Mouse (Mus musculus) liver, embryonic 12.5 days (tissue): ENCODE measurements around the gene Ccdc194. TPM values are rescaled to one million over a fixed set of nuclear protein-coding genes. Genes with fewer than 3 reads are reported as not detected.

Source experiments
- ATAC-seq: fragments of 200-750 bp; cut with Nextera tagmentation; 2 replicates; pipeline ENCODE4 v1.8.0; 2017; ENCODE audit warnings: moderate number of reproducible peaks, mild to moderate bottlenecking, moderate library complexity
- H3K27ac ChIP-seq: fragments of 300-500 bp; sonication (generic); 2 replicates; pipeline ENCODE4 v1.5.1; 2016; ENCODE audit warnings: mild to moderate bottlenecking
- H3K27me3 ChIP-seq: fragments of 300-500 bp; sonication (generic); replicated peaks from 2 replicates; pipeline ENCODE4 v1.6.1; 2016; ENCODE audit warnings: mild to moderate bottlenecking, moderate library complexity
- H3K36me3 ChIP-seq: fragments of 300-500 bp; sonication (generic); 2 replicates; pipeline ENCODE4 v1.6.1; 2016; ENCODE audit warnings: mild to moderate bottlenecking, moderate library complexity
- H3K4me1 ChIP-seq: fragments of 300-500 bp; sonication (generic); 2 replicates; pipeline ENCODE4 v1.6.1; 2016
- H3K4me2 ChIP-seq: fragments of 300-500 bp; sonication (generic); 2 replicates; pipeline ENCODE4 v1.6.1; 2016; ENCODE audit warnings: mild to moderate bottlenecking, moderate library complexity
- H3K4me3 ChIP-seq: fragments of 300-500 bp; sonication (generic); 2 replicates; pipeline ENCODE4 v1.5.1; 2016; ENCODE audit warnings: mild to moderate bottlenecking, moderate library complexity
- H3K9ac ChIP-seq: fragments of 300-500 bp; sonication (generic); 2 replicates; pipeline ENCODE4 v1.6.1; 2016; ENCODE audit warnings: mild to moderate bottlenecking, moderate library complexity
- H3K9me3 ChIP-seq: fragments of 300-500 bp; sonication (generic); replicated peaks from 2 replicates; pipeline ENCODE4 v1.6.1; 2016; ENCODE audit warnings: mild to moderate bottlenecking, moderate library complexity
- WGBS: fragments of 180-500 bp; shearing (Covaris S2); methylation state at CpG from one replicate; pipeline ENCODE4 v1.1.7; 2016; ENCODE audit not compliant: insufficient replicate concordance; 5-methylcytosine and 5-hydroxymethylcytosine counted together
- polyA plus RNA-seq: library from polyadenylated mRNA; unstranded; fragments of >200 nt; fragmentation: Nextera tagmentation; extraction: Ambion mirVana; gene quantifications from 2 replicates; pipeline ENCODE4 v1.2.1, GENCODE M21; 2016

The Ccdc194 gene
- polyA plus RNA-seq, 1 experiment from 2014 or later = 0.30 TPM

DNA sequence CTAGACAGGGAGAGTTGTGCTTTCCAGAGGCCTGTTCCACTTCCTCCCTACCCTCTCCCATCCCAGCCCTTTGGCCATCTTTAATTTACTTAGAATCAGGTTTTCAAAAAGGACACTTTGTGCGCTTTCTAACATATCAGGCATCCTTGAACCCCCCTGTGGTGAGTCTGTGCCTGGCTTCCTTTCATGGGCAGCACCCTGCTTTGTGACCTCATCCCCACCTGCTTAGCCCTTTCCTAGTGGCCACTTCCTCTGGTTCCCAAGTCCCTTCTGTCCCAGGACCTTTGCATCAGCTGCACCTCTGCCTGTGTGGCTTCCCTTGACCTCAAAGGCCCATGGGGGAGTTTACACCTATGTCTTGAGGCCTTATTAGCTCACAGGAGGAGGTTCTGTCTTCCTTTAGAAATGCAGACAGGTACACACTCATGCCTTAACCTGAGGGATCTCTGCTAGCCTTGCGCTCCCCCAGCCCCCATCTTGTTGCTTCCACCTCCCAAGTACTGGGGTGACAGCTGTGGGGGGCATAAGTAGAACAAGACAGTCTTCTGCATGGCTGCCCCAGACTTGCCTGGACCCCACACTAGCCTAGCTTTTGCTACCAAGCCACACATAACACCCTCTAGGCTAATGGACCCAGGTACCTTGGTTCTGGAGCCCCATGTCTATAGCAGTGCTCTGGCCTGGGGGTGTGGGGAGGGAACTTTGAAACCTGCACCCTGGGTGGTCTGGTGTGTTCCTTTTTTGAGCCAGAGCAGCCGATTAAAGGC is 55.2 kb downstream of the Ccdc194 start:
- peak overlapping the region; percentile 23; the same call in 1 of the 2 replicates for H3K27ac ChIP-seq

More for the DNA sequence above, 55.2 kb downstream of the Ccdc194 start:
- WGBS = 80% methylated on average over 3 of the region's 3 CpGs
- H3K4me2 ChIP-seq = peak overlapping the region; percentile 95
- H3K9ac ChIP-seq = peak overlapping the region; percentile 92
- H3K36me3 ChIP-seq = peaks cover 69% of the 10 kb centered on the region
- H3K27me3 ChIP-seq = no peaks in the 10 kb centered on the region
- H3K4me1 ChIP-seq = peaks cover 41% of the 10 kb centered on the region
- no peaks in the 10 kb centered on the region for H3K9me3 ChIP-seq
- H3K4me3 ChIP-seq = peak overlapping the region; percentile 84
- ATAC-seq = no peak

Other genes with a start within 250 kb of the Ccdc194 start
- 60.2 and 61.1 TPM in 2 replicates for gene Use1, start 158.9 kb downstream of the Ccdc194 start, polyA plus RNA-seq
- gene Ocel1, start 154.4 kb downstream of the Ccdc194 start, polyA plus RNA-seq = 6.8 and 6.9 TPM in 2 replicates
- 35.3 and 38.8 TPM in 2 replicates for gene Nr2f6, start 143.8 kb downstream of the Ccdc194 start, polyA plus RNA-seq
- 3.6 and 4.0 TPM in 2 replicates for gene Ushbp1, start 129.9 kb downstream of the Ccdc194 start, polyA plus RNA-seq
- 79.0 and 82.6 TPM in 2 replicates for gene Babam1, start 128.8 kb downstream of the Ccdc194 start, polyA plus RNA-seq
- 57.9 and 58.3 TPM in 2 replicates for gene Ankle1, start 119.7 kb downstream of the Ccdc194 start, polyA plus RNA-seq
- gene Abhd8, start 62.1 kb downstream of the Ccdc194 start, polyA plus RNA-seq = 16.0 and 17.4 TPM in 2 replicates
- gene Mrpl34, start 60.8 kb downstream of the Ccdc194 start, polyA plus RNA-seq = 168 and 173 TPM in 2 replicates
- 60.6 and 63.1 TPM in 2 replicates for gene Dda1, start 56.5 kb downstream of the Ccdc194 start, polyA plus RNA-seq
- 1.2 TPM in 2 replicates for gene Ano8, start 39.7 kb downstream of the Ccdc194 start, polyA plus RNA-seq
- 9.3 and 9.6 TPM in 2 replicates for gene Gtpbp3, start 37.6 kb downstream of the Ccdc194 start, polyA plus RNA-seq
- 44.8 and 46.7 TPM in 2 replicates for gene Plvap, start 14.0 kb downstream of the Ccdc194 start, polyA plus RNA-seq
- gene Bst2, start 11.7 kb upstream of the Ccdc194 start, polyA plus RNA-seq = 28.7 and 29.4 TPM in 2 replicates
- gene Mvb12a, start 17.2 kb upstream of the Ccdc194 start, polyA plus RNA-seq = 39.2 and 42.7 TPM in 2 replicates
- gene Tmem221, start 33.2 kb upstream of the Ccdc194 start, polyA plus RNA-seq = 0.61 and 0.75 TPM in 2 replicates
- gene Nxnl1, start 40.9 kb upstream of the Ccdc194 start, polyA plus RNA-seq = 0.32 and 0.36 TPM in 2 replicates
- gene Slc27a1, start 43.2 kb upstream of the Ccdc194 start, polyA plus RNA-seq = 4.1 and 4.4 TPM in 2 replicates
- gene Pgls, start 66.5 kb upstream of the Ccdc194 start, polyA plus RNA-seq = 138 and 144 TPM in 2 replicates
- 1.3 and 2.3 TPM in 2 replicates for gene Fam129c, start 71.9 kb upstream of the Ccdc194 start, polyA plus RNA-seq
- gene Colgalt1, start 85.3 kb upstream of the Ccdc194 start, polyA plus RNA-seq = 29.0 and 30.1 TPM in 2 replicates
- 0.22 and 0.31 TPM in 2 replicates for gene Unc13a, start 146.0 kb upstream of the Ccdc194 start, polyA plus RNA-seq
- gene Jak3, start 150.6 kb upstream of the Ccdc194 start, polyA plus RNA-seq = 9.2 and 10.4 TPM in 2 replicates
- gene Insl3, start 163.5 kb upstream of the Ccdc194 start, polyA plus RNA-seq = 1.5 and 2.1 TPM in 2 replicates
- 3.6 and 4.2 TPM in 2 replicates for gene B3gnt3, start 176.1 kb upstream of the Ccdc194 start, polyA plus RNA-seq
- gene Fcho1, start 200.0 kb upstream of the Ccdc194 start, polyA plus RNA-seq = 19.5 and 20.6 TPM in 2 replicates